Mouse (Mus musculus) brain, embryonic 18.5 days (tissue): ENCODE results near the gene Rps6ka2.
"Not testable (repeated sequence)": the region's sequence is repeated elsewhere in the genome, so short reads cannot be mapped to it uniquely, and the experiment has no call there.

Source experiments
- DNase-seq: peaks from one replicate; pipeline ENCODE4 v3.0.0-alpha.2; 2012; ENCODE audit warnings: low read depth, low spot score

Rps6ka2 gene

DNA sequence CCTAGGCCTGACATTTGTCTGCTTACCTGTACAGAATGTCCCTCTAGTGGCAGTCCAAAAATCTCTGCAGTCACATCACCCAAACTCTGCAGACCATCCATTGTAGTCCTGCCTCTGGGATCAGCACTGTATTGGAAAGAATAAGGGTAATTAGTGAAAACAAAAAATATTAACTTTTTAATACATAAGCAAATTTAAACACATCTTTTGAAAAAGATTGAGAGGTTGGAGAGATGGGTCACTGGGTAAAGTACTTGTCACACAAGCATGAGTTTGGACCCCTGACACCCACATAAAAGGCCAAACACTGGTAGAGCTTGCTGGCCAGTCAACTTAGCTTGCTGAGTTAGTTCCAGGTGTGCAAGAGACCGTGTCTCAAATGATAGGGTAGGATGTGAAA lies 182.7 kb downstream of the Rps6ka2 start, which contains the start of gene Ttll2:
Gene Ttll2, minus strand, starts transcription at position 101 of the 400 bp plus-strand sequence.
- not testable (repeated sequence) for DNase-seq
